Mouse (Mus musculus) heart, postnatal 0 days (tissue): Measurements from ENCODE around the gene Cilp2. TPM values are rescaled to one million over a fixed set of nuclear protein-coding genes. Genes with fewer than 3 reads are reported as not detected.
A peak's percentile ranks its signal among the peaks of the same experiment; 100 is the strongest.

ENCODE experiments used
- ATAC-seq: fragments of 200-750 bp; cut with Nextera tagmentation; 2 replicates; pipeline ENCODE4 v1.8.0; 2017; ENCODE audit warnings: low read depth, moderate number of reproducible peaks, moderate library complexity; ENCODE audit not compliant: insufficient read depth
- DNase-seq: peaks from one replicate; pipeline ENCODE4 v3.0.0-alpha.2; 2016; ENCODE audit warnings: low spot score
- H3K27ac ChIP-seq: fragments of 300-500 bp; sonication (generic); 2 replicates; pipeline ENCODE4 v1.5.1; 2014; ENCODE audit warnings: low read depth, mild to moderate bottlenecking
- H3K27me3 ChIP-seq: fragments of 300-500 bp; sonication (generic); 2 replicates; pipeline ENCODE4 v1.6.1; 2014; ENCODE audit warnings: low read length, mixed read lengths; ENCODE audit not compliant: control insufficient read depth, insufficient read depth
- H3K36me3 ChIP-seq: fragments of 300-500 bp; sonication (generic); replicated peaks from 2 replicates; pipeline ENCODE4 v1.6.1; 2014; ENCODE audit warnings: low read length, mixed read lengths; ENCODE audit not compliant: control insufficient read depth, insufficient read depth
- H3K4me1 ChIP-seq: fragments of 300-500 bp; sonication (generic); 2 replicates; pipeline ENCODE4 v1.6.1; 2014; ENCODE audit warnings: antibody characterized with exemption; ENCODE audit not compliant: control insufficient read depth, insufficient read depth
- H3K4me2 ChIP-seq: fragments of 300-500 bp; sonication (generic); 2 replicates; pipeline ENCODE4 v1.6.1; 2014; ENCODE audit warnings: low read depth, mild to moderate bottlenecking, low read length, moderate library complexity
- H3K4me3 ChIP-seq: fragments of 300-500 bp; sonication (generic); 2 replicates; pipeline ENCODE4 v1.5.1; 2014; ENCODE audit warnings: low read depth, low read length
- H3K9ac ChIP-seq: fragments of 300-500 bp; sonication (generic); replicated peaks from 2 replicates; pipeline ENCODE4 v1.6.1; 2014; ENCODE audit warnings: low read depth, low read length, mixed read lengths
- H3K9me3 ChIP-seq: fragments of 300-500 bp; sonication (generic); replicated peaks from 2 replicates; pipeline ENCODE4 v1.6.1; 2016; ENCODE audit warnings: low read length; ENCODE audit not compliant: control insufficient read depth
- CTCF ChIP-seq: IDR thresholded peaks from 2 replicates; pipeline ENCODE4 v1.5.1; 2016; ENCODE audit warnings: antibody characterized with exemption, control low read depth, low read depth
- EP300 ChIP-seq: IDR thresholded peaks from 2 replicates; pipeline ENCODE4 v1.6.1; 2016; ENCODE audit warnings: antibody characterized with exemption, low read depth
- WGBS: fragments of 180-500 bp; shearing (Covaris S2); extraction: QIAGEN DNeasy Blood & Tissue Kit; methylation state at CpG from one replicate; pipeline ENCODE4 v1.1.7; 2014; 5-methylcytosine and 5-hydroxymethylcytosine counted together
- polyA plus RNA-seq: library from polyadenylated mRNA; unstranded; fragments of >200 nt; fragmentation: Nextera tagmentation; extraction: Ambion mirVana; gene quantifications from 2 replicates; pipeline ENCODE4 v1.2.1, GENCODE M21; 2015
- total RNA-seq: library from RNA; depleted of rRNA; stranded (reverse); fragments of >200 nt; gene quantifications from 2 replicates; pipeline ENCODE4 v1.2.3, GENCODE M21; 2014; ENCODE audit warnings: low replicate concordance; rRNA removed

Gene Cilp2
- total and polyA plus RNA-seq, 2 experiments from 2014 or later: 0.23 to 0.36 TPM

DNA sequence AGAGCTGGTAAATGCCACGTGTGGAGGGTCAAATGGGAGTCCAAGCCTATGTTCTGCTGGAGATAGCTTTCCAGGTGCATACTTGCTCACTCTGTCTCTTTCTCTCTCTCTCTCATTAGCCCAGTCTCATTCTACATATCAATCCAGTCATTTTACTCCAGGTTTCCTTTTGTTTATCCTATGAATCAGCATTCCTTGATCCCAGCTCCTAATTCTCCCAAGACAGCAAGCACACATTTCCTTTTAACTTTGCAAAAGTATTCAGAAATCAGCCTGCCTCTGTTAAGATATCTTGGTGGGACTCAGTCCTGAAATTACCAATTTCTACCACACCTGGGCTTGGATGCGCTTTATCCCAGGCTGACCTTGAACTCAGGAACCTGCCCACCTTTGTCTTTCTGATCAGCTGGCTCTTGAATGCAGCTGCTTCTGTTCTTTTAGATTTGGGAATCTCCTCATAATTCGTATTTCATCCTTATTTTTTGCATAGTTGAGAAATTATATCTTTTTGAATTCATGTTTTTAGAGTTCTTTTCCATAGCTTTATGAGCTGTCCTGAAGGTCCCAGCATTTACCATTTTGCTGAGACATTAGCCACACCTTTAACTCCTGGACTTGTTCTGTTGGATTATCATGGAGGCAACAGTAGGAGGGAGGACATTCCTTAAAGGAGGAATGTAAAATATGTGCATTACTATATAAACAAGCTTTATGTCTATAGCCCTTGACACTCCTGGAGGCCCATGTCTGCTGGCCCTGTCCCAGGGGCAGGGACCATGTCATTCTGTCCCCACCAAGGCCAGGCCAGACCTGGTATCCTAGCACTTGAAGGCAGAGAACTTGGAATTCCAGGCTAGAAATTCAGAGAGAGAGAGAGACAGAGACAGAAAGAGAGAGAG, 40.1 kb downstream of the Cilp2 start:
- Histone ChIP-seq H3K27me3 (no peaks in the 10 kb centered on the region), H3K4me1 (peaks cover 7% of the 10 kb centered on the region; the same call in 1 of the 2 replicates), H3K4me2 (no peak overlapping the region), H3K4me3 (no peak overlapping the region), H3K27ac (no peak overlapping the region), H3K9ac (no peak overlapping the region), H3K36me3 (no peaks in the 10 kb centered on the region), H3K9me3 (no peaks in the 10 kb centered on the region)
- ATAC-seq (no peak), DNase-seq (no peak)
- TF ChIP-seq CTCF: no peak
- TF ChIP-seq EP300: no peak
- WGBS: 78% methylated on average over 3 of the region's 3 CpGs

DNA sequence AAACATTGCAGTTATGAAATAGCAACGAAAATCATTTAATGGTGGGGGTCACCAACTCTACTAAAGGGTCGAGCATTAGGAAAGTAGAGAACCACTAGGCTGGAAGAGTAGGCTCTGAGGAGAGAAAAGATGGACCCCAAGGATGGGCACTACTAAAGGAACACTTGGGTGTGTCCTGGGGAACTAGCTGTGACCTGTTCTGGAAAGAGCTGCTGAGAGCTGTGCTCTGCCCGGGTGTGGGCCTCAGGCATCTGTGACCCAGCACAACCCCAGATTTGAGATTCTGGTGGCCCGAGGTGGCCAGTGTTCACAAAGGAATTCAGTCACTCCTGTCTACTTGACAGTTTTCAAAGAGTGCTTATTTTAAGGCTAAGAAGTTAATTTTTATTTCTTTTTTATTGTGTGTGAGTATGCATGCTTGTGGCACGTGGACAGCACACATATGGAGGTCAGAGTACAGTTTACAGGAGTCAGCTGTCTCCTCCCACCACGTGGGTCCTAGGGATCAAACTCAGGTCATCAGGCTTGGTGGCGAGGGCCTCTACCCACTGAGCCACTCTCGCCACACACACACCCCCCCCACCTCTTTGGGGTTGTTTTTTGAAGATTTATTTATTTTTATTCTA, 50.3 kb downstream of the Cilp2 start:
- Histone ChIP-seq H3K4me3 (no peak overlapping the region), H3K4me2 (no peak overlapping the region), H3K27ac (no peak overlapping the region), H3K4me1 (peaks cover 4% of the 10 kb centered on the region; the same call in 1 of the 2 replicates), H3K36me3 (no peaks in the 10 kb centered on the region), H3K9me3 (no peaks in the 10 kb centered on the region), H3K27me3 (no peaks in the 10 kb centered on the region), H3K9ac (no peak overlapping the region)
- no peak for DNase-seq
- no peak for TF ChIP-seq CTCF
- no peak for TF ChIP-seq EP300
- WGBS: 60% methylated on average over 8 of the region's 8 CpGs
- no peak for ATAC-seq

DNA sequence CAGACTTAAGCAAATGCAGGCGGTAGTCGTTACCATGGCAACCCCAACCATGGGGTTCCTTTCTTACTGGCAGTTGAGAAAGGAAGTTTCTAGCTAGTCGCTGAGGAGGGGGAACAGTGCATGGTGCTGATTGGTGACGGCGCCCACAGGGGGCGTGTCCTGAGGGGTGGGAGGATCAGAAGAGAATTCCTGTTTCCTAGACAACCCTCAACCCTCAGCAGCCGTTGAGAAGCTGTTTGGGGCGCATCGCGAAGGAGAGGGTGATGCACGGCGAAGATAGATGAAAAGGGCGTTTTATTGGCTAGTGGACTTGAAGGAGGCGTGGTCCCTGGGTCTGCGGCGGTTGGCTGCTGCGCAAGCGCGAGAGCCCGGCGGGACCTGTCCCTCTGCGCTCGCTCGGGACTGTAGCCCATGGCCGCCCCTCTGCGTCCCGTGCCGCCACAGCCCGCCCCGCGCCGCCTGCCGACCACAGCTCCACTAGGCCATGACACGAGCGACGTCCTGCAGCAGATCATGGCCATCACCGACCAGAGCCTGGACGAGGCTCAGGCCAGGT, 55.1 kb downstream of the Cilp2 start, which contains the start of gene Pbx4:
TSS of gene Pbx4 (plus strand) at position 194 of the 556 bp plus-strand sequence.
- H3K4me3 ChIP-seq: peak within 1 kb of the TSS; percentile 42
- H3K27me3 ChIP-seq: no peaks in the 10 kb centered on the region
- H3K36me3 ChIP-seq: no peaks in the 10 kb centered on the region
- peaks cover 4% of the 10 kb centered on the region; the same call in 1 of the 2 replicates for H3K4me1 ChIP-seq
- DNase-seq: peak; percentile 76
- ATAC-seq: peak; percentile 85
- H3K4me2 ChIP-seq: peak within 1 kb of the TSS; percentile 68
- no peak within 1 kb of the TSS for H3K27ac ChIP-seq
- under 1% methylated on average over 38 of the region's 38 CpGs for WGBS
- no peaks in the 10 kb centered on the region for H3K9me3 ChIP-seq
- TF ChIP-seq CTCF (peak; percentile 20), EP300 (no peak)
- peak within 1 kb of the TSS; percentile 45; the same call in 1 of the 2 replicates for H3K9ac ChIP-seq

Other genes with a start within 250 kb of the Cilp2 start
- 0.27 and 3.7 TPM in 2 replicates for gene Zfp964, start 233.2 kb downstream of the Cilp2 start, total RNA-seq
- 0.72 and 0.78 TPM in 2 replicates for gene Zfp964, start 233.2 kb downstream of the Cilp2 start, polyA plus RNA-seq
- 5.6 and 16.8 TPM in 2 replicates for gene Zfp869, start 177.0 kb downstream of the Cilp2 start, total RNA-seq
- 11.4 and 12.7 TPM in 2 replicates for gene Zfp869, start 177.0 kb downstream of the Cilp2 start, polyA plus RNA-seq
- 0.73 and 3.5 TPM in 2 replicates for gene Zfp963, start 137.7 kb downstream of the Cilp2 start, total RNA-seq
- gene Zfp963, start 137.7 kb downstream of the Cilp2 start, polyA plus RNA-seq: 2.8 and 3.1 TPM in 2 replicates
- gene Gm20422, start 112.8 kb downstream of the Cilp2 start, total RNA-seq: 2.5 TPM in 1 of 2 replicates, not detected in the other
- gene Gm20422, start 112.8 kb downstream of the Cilp2 start, polyA plus RNA-seq: 1.6 and 2.5 TPM in 2 replicates
- gene Atp13a1, start 96.5 kb downstream of the Cilp2 start, total RNA-seq: 42.4 and 44.0 TPM in 2 replicates
- 13.1 and 13.5 TPM in 2 replicates for gene Atp13a1, start 96.5 kb downstream of the Cilp2 start, polyA plus RNA-seq
- gene Zfp866, start 96.5 kb downstream of the Cilp2 start, total RNA-seq: 14.1 and 20.5 TPM in 2 replicates
- 8.0 and 9.2 TPM in 2 replicates for gene Zfp866, start 96.5 kb downstream of the Cilp2 start, polyA plus RNA-seq
- 14.3 and 21.6 TPM in 2 replicates for gene Gmip, start 79.0 kb downstream of the Cilp2 start, total RNA-seq
- gene Gmip, start 79.0 kb downstream of the Cilp2 start, polyA plus RNA-seq: 3.2 and 3.9 TPM in 2 replicates
- 0.50 and 1.6 TPM in 2 replicates for gene Lpar2, start 65.3 kb downstream of the Cilp2 start, total RNA-seq
- 0.03 and 0.10 TPM in 2 replicates for gene Lpar2, start 65.3 kb downstream of the Cilp2 start, polyA plus RNA-seq
- gene Pbx4, start 55.2 kb downstream of the Cilp2 start, total RNA-seq: 2.2 TPM in 1 of 2 replicates, not detected in the other
- gene Pbx4, start 55.2 kb downstream of the Cilp2 start, polyA plus RNA-seq: 1.5 and 1.9 TPM in 2 replicates
- gene Tssk6, start 14.5 kb upstream of the Cilp2 start, total RNA-seq: 0.11 TPM in 1 of 2 replicates, not detected in the other
- gene Tssk6, start 14.5 kb upstream of the Cilp2 start, polyA plus RNA-seq: 1.1 and 1.2 TPM in 2 replicates
- gene Ndufa13, start 14.9 kb upstream of the Cilp2 start, total RNA-seq: 223 and 232 TPM in 2 replicates
- gene Ndufa13, start 14.9 kb upstream of the Cilp2 start, polyA plus RNA-seq: 666 and 702 TPM in 2 replicates
- gene Yjefn3, start 15.0 kb upstream of the Cilp2 start, total RNA-seq: 1.2 and 22.3 TPM in 2 replicates
- gene Yjefn3, start 15.0 kb upstream of the Cilp2 start, polyA plus RNA-seq: 12.9 and 13.9 TPM in 2 replicates
- gene Gatad2a, start 108.7 kb upstream of the Cilp2 start, total RNA-seq: 26.9 and 58.8 TPM in 2 replicates
- 17.0 and 18.9 TPM in 2 replicates for gene Gatad2a, start 108.7 kb upstream of the Cilp2 start, polyA plus RNA-seq
- 71.1 and 92.3 TPM in 2 replicates for gene Mau2, start 155.0 kb upstream of the Cilp2 start, total RNA-seq
- 25.6 and 28.0 TPM in 2 replicates for gene Mau2, start 155.0 kb upstream of the Cilp2 start, polyA plus RNA-seq
- gene Sugp1, start 155.1 kb upstream of the Cilp2 start, total RNA-seq: 11.5 TPM in 2 replicates
- 22.6 and 23.0 TPM in 2 replicates for gene Sugp1, start 155.1 kb upstream of the Cilp2 start, polyA plus RNA-seq
- gene Tm6sf2, start 185.2 kb upstream of the Cilp2 start, total RNA-seq: 2.1 TPM in 1 of 2 replicates, not detected in the other
- 1.0 and 1.3 TPM in 2 replicates for gene Tm6sf2, start 185.2 kb upstream of the Cilp2 start, polyA plus RNA-seq
- gene Hapln4, start 195.8 kb upstream of the Cilp2 start, total RNA-seq: not detected in 2 replicates
- gene Hapln4, start 195.8 kb upstream of the Cilp2 start, polyA plus RNA-seq: not detected in 2 replicates
- gene Ncan, start 233.2 kb upstream of the Cilp2 start, total RNA-seq: 0.35 TPM in 1 of 2 replicates, not detected in the other
- gene Ncan, start 233.2 kb upstream of the Cilp2 start, polyA plus RNA-seq: 0.10 and 0.12 TPM in 2 replicates
- 2.9 and 10.3 TPM in 2 replicates for gene Nr2c2ap, start 243.6 kb upstream of the Cilp2 start, total RNA-seq
- gene Nr2c2ap, start 243.6 kb upstream of the Cilp2 start, polyA plus RNA-seq: 29.2 and 32.5 TPM in 2 replicates